ENCODE assay signal across 7 mouse cellular contexts in genomic region chr11:115177559-115178195, GRCm38 (mm10). TPM values are rescaled to one million over a fixed set of nuclear protein-coding genes. Genes with fewer than 3 reads are reported as not detected.
DNase-seq lines count a peak whose midpoint lies in the region; ATAC-seq lines count a peak whose summit lies in the region.

No protein-coding gene starts in this region.

- peak overlapping the region; percentile 44 for H3K9ac ChIP-seq in intestine, embryonic 16.5 days (ENCODE audit: low read depth, low read length)
- H3K9ac ChIP-seq in liver, embryonic 12.5 days: no peak overlapping the region

- peak; percentile 84 for ATAC-seq in intestine, embryonic 16.5 days
- peak; percentile 48 for ATAC-seq in liver, embryonic 12.5 days
- no peak for ATAC-seq in activated CD4-positive, CD25-positive, alpha-beta regulatory T cell, adult 4 months

- 24% methylated on average over 10 of the region's 10 CpGs for WGBS in intestine, embryonic 16.5 days
- WGBS in liver, embryonic 12.5 days (ENCODE audit: insufficient replicate concordance): 65% methylated on average over 10 of the region's 10 CpGs

- peak; percentile 45 for DNase-seq in Muller cell, postnatal 12 days (ENCODE audit: inconsistent ontology term)
- DNase-seq in adrenal gland, postnatal 36 days: peak; percentile 67 to 70
- no peak for DNase-seq in spleen, postnatal 36 days (ENCODE audit: low spot score in 2 of 2)
- DNase-seq in gastrocnemius, adult 8-10 months (ENCODE audit: low spot score in 2 of 2): no peak

- no peaks in the 10 kb centered on the region for H3K27me3 ChIP-seq in intestine, embryonic 16.5 days (replicated peaks; ENCODE audit: control insufficient read depth, insufficient read depth, low read length)
- H3K27me3 ChIP-seq in liver, embryonic 12.5 days (replicated peaks): no peaks in the 10 kb centered on the region

- no peaks in the 10 kb centered on the region; the same call in 1 of the 2 replicates for H3K36me3 ChIP-seq in intestine, embryonic 16.5 days (ENCODE audit: control insufficient read depth, insufficient read depth, low read length)
- H3K36me3 ChIP-seq in liver, embryonic 12.5 days: peaks cover 62% of the 10 kb centered on the region

- peak overlapping the region; percentile 41 for H3K4me3 ChIP-seq in intestine, embryonic 16.5 days (ENCODE audit: low read length)
- no peak overlapping the region for H3K4me3 ChIP-seq in liver, embryonic 12.5 days

- peaks cover 79% of the 10 kb centered on the region for H3K4me1 ChIP-seq in intestine, embryonic 16.5 days (ENCODE audit: control insufficient read depth, insufficient read depth, low read length)
- peaks cover 71% of the 10 kb centered on the region for H3K4me1 ChIP-seq in liver, embryonic 12.5 days

- H3K27ac ChIP-seq in intestine, embryonic 16.5 days (ENCODE audit: low read length): peak overlapping the region; percentile 91
- H3K27ac ChIP-seq in liver, embryonic 12.5 days: peak overlapping the region; percentile 57

- no peaks in the 10 kb centered on the region for H3K9me3 ChIP-seq in intestine, embryonic 16.5 days (ENCODE audit: control insufficient read depth, low read length)
- no peaks in the 10 kb centered on the region for H3K9me3 ChIP-seq in liver, embryonic 12.5 days (replicated peaks)

- peak overlapping the region; percentile 45 for H3K4me2 ChIP-seq in intestine, embryonic 16.5 days (ENCODE audit: low read depth, low read length)
- peak overlapping the region; percentile 45 for H3K4me2 ChIP-seq in liver, embryonic 12.5 days

RNA-seq across cellular contexts. Expression of gene Tmem104, which starts 9.6 kb away (rescaled TPM):
- total RNA-seq in adrenal gland, postnatal 36 days (2021): 10 to 100 TPM; 19.9 to 23.2 TPM
- polyA plus RNA-seq in intestine, embryonic 16.5 days (2015; fragmentation: Nextera tagmentation; extraction: Ambion mirVana): 11.6 and 13.2 TPM in 2 replicates
- 7.5 and 8.1 TPM in 2 replicates for polyA plus RNA-seq in liver, embryonic 12.5 days (2016; fragmentation: Nextera tagmentation; extraction: Ambion mirVana)
- total RNA-seq in gastrocnemius, adult 8-10 months (2022): 1 to 10 TPM; 4.3 to 7.2 (median 6.3) TPM
- 10 to 100 TPM in 1 of 2 experiments, 1 to 10 TPM in 1; 9.3 to 11.9 TPM for polyA plus RNA-seq in activated CD4-positive, CD25-positive, alpha-beta regulatory T cell, adult 4 months (2017; shearing (Covaris generic))

RNA-seq across cellular contexts. Expression of gene Nat9, which starts 10.0 kb away (rescaled TPM):
- total RNA-seq in adrenal gland, postnatal 36 days (2021): 10 to 100 TPM; 26.7 to 29.4 TPM
- polyA plus RNA-seq in intestine, embryonic 16.5 days (2015; fragmentation: Nextera tagmentation; extraction: Ambion mirVana): 24.9 and 26.5 TPM in 2 replicates
- 12.8 and 12.9 TPM in 2 replicates for polyA plus RNA-seq in liver, embryonic 12.5 days (2016; fragmentation: Nextera tagmentation; extraction: Ambion mirVana)
- 10 to 100 TPM; 13.3 to 16.6 (median 15.8) TPM for total RNA-seq in gastrocnemius, adult 8-10 months (2022)
- polyA plus RNA-seq in activated CD4-positive, CD25-positive, alpha-beta regulatory T cell, adult 4 months (2017; shearing (Covaris generic)): 10 to 100 TPM; 14.0 to 14.6 TPM

RNA-seq across cellular contexts. Expression of gene Slc9a3r1, which starts 14.5 kb away (rescaled TPM):
- total RNA-seq in adrenal gland, postnatal 36 days (2021): 10 to 100 TPM; 18.1 to 20.3 TPM
- polyA plus RNA-seq in intestine, embryonic 16.5 days (2015; fragmentation: Nextera tagmentation; extraction: Ambion mirVana): 380 and 424 TPM in 2 replicates
- 74.5 and 75.7 TPM in 2 replicates for polyA plus RNA-seq in liver, embryonic 12.5 days (2016; fragmentation: Nextera tagmentation; extraction: Ambion mirVana)
- total RNA-seq in gastrocnemius, adult 8-10 months (2022): 1 to 10 TPM; 1.3 to 2.0 (median 1.5) TPM
- polyA plus RNA-seq in activated CD4-positive, CD25-positive, alpha-beta regulatory T cell, adult 4 months (2017; shearing (Covaris generic)): 100 to 1,000 TPM; 166 to 228 TPM

RNA-seq across cellular contexts. Expression of gene Cd300lf, which starts 43.9 kb away (rescaled TPM):
- total RNA-seq in adrenal gland, postnatal 36 days (2021): 1 to 10 TPM in 1 of 2 experiments, under 1 TPM in 1; 0.69 to 1.0 TPM
- polyA plus RNA-seq in intestine, embryonic 16.5 days (2015; fragmentation: Nextera tagmentation; extraction: Ambion mirVana): 1.2 and 1.6 TPM in 2 replicates
- 0.90 and 1.3 TPM in 2 replicates for polyA plus RNA-seq in liver, embryonic 12.5 days (2016; fragmentation: Nextera tagmentation; extraction: Ambion mirVana)
- total RNA-seq in gastrocnemius, adult 8-10 months (2022): under 1 TPM in 1 of 4 experiments, not detected in 3; 0.07 TPM
- 1 to 10 TPM in 1 of 2 experiments, under 1 TPM in 1; 0.37 to 1.5 TPM for polyA plus RNA-seq in activated CD4-positive, CD25-positive, alpha-beta regulatory T cell, adult 4 months (2017; shearing (Covaris generic))

Comparison
In these comparisons a context has a peak if more than half of its experiments do, and no peak if none do; other contexts are left out.
1. DNase-seq: peak in Muller cell, postnatal 12 days (single experiment) and adrenal gland, postnatal 36 days (2 of 2); none in spleen, postnatal 36 days (0 of 2) and gastrocnemius, adult 8-10 months (0 of 2).